Mouse (Mus musculus) hematopoietic multipotent progenitor cell, adult 10-12 weeks (in vitro differentiated cells): Measurements from ENCODE around the gene Gm37240. TPM values are rescaled to one million over a fixed set of nuclear protein-coding genes. Genes with fewer than 3 reads are reported as not detected.

Experiments used
- polyA plus RNA-seq: library from polyadenylated mRNA; stranded (reverse); fragments of >175 nt; gene quantifications from 2 replicates; pipeline ENCODE4 v1.2.3, GENCODE M21; 2012; ENCODE audit warnings: low replicate concordance

Gm37240 gene
- polyA plus RNA-seq = 1.7 and 6.7 TPM in 2 replicates

DNA sequence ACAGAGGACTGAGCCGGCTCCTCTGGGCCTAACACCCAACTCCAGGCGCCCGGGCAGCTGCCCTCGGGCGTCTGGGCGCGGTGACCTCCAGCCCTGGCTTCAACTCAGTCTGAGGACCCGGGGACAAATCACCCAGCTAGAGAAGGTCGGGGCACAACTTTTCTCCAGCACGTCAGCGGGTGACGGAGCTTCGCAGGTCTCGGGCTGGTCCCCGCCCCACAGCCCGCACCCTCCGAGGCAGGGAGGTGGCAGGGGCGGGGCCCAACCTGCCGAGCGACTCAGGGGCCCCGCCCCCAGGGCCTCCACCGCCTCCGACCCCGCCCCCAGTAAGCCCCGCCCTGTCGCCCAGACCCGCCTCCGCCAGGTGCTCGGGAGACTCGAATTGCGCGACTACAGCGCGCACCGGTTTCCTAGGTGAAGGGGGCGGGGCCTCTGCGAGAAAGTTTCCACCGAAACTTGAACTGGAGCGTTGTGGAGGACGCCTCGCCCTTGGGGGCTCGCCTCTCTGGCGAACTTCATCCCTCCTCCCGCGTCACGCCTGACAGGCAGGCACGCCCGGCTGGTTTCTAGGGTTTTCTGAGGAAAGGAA lies at the start of gene Gm37240, which contains the start of gene Glt28d2:
Gene Gm37240, minus strand, starts transcription at position 280 of the 589 bp plus-strand sequence.
Gene Glt28d2, minus strand, starts transcription at position 278 of the 589 bp plus-strand sequence.

DNA sequence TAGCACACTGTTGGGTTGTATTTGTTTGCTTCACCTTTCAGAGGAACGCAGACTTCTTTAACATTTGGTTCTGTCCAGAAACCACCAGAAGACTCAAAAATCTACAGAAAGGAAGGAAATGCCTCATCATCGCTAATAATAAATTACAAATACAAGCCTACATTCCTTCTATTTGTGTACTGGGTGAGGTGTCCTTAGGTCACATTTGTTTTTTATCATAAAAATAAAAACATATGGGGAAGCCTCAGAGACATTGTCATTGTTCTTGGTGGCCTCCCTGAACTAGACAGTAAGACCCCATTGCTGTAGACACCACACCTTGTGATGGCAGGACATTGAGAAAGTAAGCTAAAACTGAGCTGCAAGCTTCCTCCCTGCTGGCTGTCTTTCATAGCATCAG lies 70.1 kb downstream of the Gm37240 start, which contains the start of gene Fam160a1:
Gene Fam160a1, minus strand, starts transcription at position 101 of the 400 bp plus-strand sequence.

DNA sequence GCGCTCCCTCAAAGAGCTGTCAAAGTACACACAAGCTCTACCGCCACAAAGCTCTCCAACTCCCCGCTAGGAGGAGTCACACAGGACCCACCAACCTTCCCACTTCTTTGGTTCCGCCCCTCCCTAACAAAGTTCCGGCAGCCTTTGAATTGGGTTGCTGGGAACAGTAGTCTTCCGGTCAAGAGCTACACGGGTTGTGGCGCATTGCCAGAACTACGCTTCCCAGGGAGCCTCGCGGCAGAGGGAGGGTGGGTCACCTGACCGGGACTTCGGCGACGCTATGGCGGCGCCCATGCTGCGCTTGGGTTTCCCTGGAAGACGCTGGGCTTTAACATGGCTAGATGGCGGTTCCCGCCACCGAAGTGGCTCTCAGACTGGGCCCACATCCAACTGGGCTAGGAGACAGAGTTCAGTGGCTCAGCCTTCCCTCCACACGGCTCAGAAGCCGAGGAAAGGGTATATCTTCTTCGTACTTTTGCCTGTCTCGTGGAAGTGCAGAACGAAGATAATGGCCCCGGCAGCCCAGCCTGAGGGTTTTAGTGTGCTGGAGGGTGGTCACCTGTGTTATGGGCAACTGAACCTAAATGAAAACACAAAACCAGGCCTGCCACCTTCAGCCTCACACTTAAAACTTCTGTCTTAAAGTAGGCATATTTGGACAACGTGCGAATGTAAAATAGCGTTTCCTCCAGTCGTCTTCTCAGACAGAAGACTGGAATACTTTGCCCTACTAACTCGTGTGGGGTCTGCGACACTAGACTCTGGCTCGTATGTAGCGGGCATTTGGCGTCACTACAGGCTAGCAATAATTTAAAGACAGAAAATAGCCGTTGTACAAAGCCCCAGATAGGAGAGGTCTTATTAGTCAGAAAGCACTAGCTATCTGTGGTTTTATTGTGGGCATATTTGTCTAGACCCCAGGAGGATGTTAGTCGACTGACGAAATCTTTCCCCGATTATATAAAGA lies 313.2 kb downstream of the Gm37240 start, which contains the start of gene Gatb:
Gene Gatb, plus strand, starts transcription at position 256 of the 967 bp plus-strand sequence.

DNA sequence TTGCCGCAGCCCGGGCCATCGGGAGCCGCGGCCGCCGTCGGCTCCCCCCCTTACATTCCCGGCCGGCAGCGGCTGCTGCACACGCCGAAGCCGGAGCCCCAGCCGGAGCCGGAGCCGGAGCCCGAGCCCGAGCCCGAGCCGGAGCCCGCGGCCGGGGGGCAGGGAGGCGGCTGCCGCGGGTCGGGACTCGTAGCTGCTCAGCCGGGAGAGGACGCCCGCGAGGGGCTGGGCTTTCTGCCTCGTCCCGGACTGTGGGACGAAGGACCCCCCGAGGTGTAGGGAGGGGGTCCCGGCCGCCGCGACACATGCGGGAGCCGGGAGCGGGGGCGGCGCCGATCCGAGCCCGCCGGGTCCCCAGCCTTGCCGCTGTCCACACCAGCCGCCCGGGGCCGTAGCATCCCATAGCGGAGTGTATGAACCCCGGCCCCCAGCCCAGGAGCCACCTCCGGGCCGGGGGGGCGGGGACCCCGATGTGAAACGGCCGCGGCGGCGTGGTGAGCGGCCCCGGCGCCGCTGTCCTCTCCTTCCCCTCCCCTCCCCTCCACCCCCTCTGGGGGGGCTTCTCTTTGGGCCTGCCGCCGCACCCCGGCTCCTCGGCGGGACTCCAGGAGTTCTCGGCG lies 1072.4 kb downstream of the Gm37240 start, which contains the start of gene Fbxw7:
Gene Fbxw7, plus strand, starts transcription at position 507 of the 620 bp plus-strand sequence.

DNA sequence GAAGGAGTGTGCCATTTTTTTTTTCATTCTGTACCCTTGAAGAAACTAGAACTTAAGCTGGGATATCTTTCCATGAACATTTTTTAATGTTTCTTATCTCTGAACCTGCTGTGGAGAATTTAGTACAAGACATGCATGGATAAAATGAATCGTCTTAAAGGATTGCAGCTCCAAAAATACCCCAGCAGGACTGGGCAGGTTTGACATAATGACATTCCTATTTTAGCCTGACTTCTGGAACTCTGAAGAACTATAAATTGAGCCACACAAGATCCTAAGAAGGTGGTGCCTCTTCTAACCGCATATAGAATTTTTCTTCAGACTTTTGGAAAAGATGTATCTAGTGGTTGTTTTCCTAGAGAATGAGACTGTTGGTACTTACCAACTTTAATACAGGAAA lies 1294.0 kb downstream of the Gm37240 start, which contains the start of gene Tigd4:
Gene Tigd4, plus strand, starts transcription at position 301 of the 400 bp plus-strand sequence.

DNA sequence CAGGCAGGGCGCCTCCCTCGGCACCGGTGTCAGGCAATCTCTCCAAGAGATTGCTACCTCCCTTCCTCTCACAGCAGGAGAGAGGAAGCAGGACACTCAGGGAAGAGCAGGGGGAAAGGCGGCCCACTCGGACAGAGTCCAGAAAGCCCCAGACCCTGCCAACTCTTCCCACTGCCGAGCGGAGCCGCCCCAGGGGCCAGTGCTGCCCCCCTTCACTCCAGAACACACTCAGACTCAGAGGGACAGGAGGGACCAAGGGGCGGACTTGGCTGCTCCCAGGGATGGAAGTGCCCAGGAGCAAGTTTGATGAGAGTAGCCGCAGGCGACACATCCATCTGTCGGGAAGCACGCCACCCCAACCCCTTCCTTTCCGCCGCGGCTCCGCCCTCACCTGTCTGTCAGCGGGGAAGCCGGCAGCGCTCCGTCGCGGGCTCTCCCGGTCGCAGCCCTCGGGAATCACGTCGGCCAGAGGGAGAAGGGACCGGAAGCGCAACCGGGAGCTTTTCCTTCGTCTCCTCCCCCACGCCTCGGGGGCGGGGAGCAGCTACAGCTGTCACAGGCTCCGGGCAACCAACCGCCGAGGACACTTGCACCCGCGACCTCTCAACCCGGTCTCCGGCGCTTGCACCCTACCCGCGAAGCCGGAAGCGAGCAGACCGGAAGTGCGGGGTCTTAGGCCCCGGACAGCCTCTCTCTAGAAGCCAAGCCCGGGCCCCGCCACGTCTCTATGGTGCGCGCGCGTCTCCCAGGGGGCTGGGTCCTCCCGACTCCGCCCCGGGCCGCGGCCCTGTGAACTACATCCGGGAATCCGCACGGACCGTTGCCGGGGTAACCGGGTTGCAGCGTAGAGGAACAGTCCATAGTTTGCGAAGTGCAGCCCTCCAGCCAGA lies 1305.0 kb downstream of the Gm37240 start, which contains the start of gene Arfip1:
Gene Arfip1, minus strand, starts transcription at position 603 of the 890 bp plus-strand sequence.

DNA sequence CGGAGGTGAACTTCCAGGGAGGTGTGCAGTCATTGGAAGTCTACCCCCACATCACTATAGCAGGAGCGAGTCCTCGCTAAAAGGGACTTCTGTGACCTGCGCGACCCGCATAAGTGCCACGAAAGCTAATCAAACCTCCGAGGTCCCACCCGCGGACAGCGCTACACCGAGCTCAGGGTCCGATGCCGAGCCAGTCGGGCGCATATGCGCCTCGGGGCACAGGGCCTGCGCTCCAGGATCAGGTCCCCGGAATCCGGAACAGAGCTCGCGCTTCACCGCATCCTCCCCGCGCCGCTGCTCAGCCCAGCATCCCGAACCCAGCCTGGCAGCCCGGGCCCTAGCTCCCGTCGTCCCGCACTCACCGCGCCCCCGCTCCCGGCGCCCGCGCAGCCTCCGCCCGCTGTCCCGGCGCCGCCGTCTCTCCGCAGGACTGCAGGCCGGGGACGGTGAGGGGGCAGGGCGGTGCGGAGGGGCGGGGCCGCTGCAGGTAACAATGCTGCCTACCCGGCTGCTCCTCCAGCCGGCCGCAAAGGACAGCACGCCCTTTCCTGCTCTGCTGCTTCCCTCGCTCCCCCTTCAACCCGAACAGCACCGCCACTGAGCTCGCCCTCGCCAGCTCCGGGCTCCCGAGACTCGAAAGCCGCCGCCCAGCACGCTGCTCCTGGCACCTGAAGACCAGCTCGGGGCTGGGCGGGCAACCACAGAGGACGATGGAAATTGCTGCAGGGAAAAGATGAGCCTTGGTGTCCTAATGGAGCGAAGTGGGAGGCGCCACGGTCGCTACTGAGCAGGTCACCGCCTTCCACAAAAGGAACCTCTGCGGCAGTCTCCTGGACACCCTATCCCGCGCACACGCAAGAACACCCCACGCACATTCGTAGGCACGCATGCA lies 1407.1 kb downstream of the Gm37240 start, which contains the start of gene Fhdc1:
Gene Fhdc1, minus strand, starts transcription at position 424 of the 892 bp plus-strand sequence.

Other genes starting within 250 kb of the Gm37240 start
- gene Fam160a1, start 70.2 kb downstream of the Gm37240 start, polyA plus RNA-seq = 0.80 and 2.5 TPM in 2 replicates
- 0.09 and 0.18 TPM in 2 replicates for gene Glt28d2, start within 50 bp of the Gm37240 start, polyA plus RNA-seq
- gene Sh3d19, start 83.6 kb upstream of the Gm37240 start, polyA plus RNA-seq = 0.62 and 0.66 TPM in 2 replicates
- not detected in 2 replicates for gene Prss48, start 115.0 kb upstream of the Gm37240 start, polyA plus RNA-seq